Mouse (Mus musculus): ENCODE data around the gene Macrod1.
"Not testable (repeated sequence)": the region's sequence is repeated elsewhere in the genome, so short reads cannot be mapped to it uniquely, and the experiment has no call there.

Macrod1 gene

DNA sequence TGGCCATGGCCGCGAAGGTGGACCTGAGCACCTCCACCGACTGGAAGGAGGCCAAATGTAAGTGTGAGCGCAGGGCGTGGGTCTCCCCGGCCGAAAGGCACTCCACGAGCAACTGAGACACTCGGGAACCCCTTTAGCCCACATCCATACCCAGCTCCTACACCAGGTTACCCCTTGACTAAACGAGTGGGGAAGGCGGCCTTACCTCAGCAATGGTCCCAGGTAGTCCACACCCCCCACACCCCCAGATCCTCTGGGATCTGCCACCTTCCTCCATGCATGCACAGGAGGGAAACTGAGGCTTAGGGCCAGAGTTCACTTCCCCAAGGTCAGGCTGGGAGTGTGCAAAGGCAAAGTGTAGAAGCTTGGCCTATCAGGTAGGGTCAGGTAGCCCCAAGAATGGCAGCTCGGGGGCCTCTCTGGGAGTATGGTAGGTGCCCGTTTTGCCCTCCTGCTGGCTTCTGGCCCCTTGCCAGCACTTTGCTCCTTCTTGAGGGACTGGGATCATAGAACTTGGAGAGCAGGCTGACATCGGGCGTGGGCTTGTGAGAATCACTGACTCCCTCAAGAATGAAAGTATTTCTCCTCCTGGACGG is 614 bp downstream of the Macrod1 start:
- no peak for DNase-seq

DNA sequence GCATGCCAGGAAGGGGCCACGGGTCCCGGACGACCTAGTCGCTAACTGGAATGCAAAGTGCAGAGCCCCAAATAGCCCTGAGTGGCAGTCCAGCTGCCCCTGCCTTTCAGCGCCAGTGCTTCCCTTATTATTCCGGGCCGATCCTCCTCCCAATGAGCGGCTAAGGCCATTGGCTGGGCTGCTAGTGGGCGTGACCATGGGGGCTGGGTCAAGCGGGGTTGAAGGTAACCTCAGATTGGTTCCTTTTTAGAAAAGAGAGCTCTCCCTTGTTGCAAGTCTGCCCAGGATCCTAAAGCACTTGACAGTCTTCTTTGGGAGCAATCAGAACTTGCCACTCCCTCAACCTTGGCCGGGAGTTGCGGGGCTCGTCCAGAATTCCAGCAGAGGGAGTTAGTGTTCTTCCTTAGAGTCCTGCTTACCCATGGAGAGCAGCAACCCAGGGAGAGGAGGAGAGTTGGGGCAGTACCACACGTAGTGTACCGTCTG is 1.2 kb downstream of the Macrod1 start:
- peak; percentile 91 for DNase-seq

DNA sequence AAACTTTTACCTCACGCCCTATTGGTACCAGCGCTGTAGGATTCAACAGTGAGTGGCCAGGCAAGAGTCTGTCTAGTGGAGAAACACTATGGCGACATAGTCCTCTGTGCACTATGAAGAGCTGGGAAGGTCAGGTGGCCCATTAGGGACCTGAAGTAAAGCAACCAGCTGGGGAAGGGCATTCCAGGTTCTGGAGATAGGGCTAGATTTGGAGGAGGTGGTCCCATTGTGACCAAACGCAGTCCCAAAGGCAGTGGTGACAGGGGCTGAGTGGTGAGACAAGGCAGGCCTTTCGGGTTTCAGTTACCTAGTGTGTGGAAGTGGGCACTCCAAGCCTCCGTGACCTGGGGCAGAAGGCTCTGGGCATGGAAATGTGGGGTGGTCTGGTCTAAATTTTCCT is 1.9 kb downstream of the Macrod1 start:
- no peak for DNase-seq

DNA sequence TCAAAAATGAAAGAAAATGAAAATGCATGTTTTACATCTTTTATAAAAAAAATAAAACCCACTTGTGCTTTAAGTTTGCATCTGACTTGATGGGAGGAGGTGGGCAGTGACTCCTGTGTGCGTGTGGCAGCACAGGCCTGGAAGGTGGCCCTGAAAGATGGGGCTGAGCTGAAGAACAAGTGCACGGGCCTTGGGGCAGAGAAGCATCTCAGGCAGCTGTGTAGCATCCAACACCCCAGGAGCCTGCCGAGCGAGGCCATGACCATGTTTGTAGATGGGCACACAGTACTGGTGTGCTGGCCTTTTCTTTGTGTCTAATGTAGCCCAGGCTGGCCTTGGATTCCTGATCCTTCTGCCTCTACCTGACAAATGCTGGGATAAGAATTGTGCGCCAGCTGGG is 5.5 kb downstream of the Macrod1 start:
- DNase-seq, result no peak

DNA sequence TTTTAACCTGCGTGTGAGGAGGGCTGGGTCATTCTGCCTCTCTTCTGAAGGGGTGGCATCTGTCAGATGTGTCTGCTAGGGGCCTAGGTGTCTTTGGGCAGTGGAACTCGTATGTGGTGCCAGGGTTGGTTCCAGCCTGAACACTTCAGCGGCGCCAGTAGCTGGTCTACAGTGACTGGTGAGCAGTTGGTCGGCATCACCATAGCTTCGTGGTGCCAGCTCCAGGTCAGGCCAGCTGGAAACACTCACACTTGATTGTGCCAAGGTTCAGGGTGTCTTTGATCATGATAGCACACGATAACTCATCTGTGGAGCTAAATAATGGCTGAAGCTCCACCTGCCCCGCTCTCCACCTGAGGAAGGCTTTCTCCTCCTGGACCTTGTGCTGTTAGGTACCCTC is 6.3 kb downstream of the Macrod1 start:
- DNase-seq, result no peak

DNA sequence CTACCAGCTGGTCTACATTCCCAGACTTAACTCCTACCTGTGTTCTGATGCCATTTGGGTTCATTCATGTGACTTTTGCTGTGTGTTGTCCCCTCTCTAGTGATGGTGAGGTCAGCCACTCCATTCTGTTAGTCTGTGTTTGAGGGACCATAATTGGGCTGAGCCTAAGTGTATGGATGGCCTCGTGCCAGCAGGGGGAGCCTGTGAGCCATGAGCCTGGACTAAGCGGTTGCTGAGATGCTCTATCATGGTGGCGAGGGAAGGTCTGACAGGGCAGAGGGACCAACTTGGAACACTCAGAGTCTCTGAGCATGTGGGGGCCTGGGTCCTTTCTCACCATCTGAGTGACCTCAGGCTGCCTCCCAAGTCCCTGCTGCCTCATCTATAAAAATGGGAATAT is 8.0 kb downstream of the Macrod1 start:
- peak; percentile 86 for DNase-seq

DNA sequence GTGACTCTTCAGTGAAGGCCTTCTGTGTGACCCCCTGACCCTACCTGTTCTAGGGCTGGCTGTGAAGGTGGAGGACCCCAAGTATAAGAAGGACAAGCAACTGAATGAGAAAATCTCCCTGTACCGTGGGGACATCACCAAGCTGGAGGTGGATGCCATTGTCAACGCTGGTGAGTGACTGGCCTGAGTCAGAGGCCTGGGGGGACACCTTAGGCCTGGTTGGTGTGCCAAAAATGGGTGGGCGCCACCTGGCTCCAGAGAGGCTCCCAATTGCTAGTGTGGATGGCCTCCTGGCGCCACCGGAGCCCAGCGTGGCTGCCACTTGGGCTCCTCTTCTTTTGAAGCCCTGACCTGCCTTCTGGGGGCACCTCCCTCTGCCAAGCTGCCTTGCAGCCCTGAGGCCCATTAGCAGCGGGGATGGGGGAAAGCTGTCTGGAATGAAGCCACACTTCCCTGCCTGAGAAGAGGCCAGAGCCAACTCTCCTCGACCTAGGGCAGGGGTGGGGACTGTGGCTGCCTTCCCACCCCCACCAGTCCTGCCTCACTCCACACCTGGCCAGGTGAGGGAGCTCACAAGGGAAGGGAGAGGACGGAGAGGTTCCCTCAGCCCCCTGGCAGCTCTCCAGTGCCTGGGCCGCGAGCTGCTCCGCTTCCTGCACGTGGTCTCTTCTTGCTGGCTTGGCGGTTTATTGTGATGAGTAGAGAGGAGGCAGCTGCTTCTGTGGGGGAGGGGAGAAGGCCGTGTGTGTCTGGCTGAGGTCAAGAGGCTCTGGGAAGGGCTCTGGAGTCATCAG is 9.6 kb downstream of the Macrod1 start:
- peak; percentile 64 for DNase-seq

DNA sequence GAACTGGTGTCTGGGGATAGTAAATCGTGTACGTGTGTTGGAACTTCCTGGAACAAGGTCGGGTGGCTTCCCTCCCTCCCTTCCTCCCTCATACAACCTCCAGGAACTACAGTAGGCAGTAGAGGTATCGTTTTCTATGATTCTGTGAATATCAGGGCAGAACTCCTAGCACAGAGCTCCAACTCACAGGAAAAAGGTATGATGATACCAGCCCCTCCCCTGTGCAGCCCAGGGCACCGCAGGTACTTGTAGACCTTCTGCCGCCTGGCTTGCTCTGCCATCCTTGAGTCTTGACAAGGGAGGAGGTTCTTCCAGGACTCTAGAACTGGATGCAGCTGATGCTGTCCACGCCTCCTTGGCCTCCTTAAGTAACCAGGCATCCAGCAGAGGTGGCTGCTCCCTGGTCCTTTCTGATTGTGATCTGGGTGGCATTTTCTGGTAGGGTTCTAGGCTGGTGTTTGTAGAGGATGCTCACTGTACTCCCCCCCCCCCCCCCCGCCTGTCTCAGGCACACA is 10.3 kb downstream of the Macrod1 start:
- no peak for DNase-seq

DNA sequence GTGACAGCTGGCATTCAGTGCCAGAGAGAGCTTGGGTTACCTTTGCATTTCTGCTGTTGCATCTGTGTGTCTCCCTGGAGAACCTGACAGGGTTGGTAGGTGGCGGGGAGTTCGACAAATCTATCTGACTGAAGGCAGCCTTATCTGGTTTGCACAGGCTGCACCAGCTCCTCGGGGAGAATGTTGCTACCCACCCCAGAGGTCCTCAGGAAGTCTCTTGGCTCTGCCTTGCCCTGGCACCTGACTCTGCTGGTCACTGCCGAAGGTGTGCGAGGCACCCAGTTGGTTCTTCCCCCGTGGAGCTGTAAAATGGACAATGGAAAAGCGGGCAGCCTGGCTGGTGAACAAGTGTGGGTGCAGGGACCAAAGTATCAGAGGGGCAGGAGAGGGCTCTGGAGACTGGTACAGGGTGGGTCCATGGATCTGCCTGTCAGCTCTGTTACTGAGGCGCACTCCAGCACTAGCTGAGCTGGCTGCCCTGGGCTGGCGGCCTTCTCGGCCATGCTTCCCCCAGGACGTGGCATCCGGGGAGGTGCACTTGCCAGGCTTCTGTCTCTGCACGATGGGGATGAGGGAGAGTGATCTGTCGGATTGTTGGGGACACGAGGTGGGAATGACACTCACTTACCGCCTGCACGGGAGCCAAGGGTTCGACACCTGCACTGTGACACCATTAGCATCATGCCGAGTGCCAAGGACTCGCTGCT is 10.9 kb downstream of the Macrod1 start:
- DNase-seq, result no peak

DNA sequence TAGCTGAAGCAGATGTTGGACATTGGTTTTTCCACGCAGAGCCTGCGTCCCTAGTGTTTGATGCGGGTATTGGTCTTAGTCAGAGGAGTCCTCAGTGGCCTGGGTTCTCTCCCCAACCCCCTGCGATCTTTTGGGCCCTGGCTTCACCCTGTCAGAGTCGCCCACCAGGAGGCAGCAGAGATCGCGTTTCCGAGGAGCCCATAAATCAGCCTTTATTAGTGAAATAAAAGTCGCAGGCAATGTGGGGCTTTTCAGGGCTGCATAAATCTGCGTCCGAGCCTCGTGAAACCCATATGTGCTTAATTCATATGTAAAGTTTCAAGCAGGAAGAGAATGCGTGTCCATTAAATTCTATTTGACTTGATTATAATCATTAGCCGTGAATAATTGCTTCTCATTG is 11.5 kb downstream of the Macrod1 start:
- DNase-seq, result peak; percentile 83

DNA sequence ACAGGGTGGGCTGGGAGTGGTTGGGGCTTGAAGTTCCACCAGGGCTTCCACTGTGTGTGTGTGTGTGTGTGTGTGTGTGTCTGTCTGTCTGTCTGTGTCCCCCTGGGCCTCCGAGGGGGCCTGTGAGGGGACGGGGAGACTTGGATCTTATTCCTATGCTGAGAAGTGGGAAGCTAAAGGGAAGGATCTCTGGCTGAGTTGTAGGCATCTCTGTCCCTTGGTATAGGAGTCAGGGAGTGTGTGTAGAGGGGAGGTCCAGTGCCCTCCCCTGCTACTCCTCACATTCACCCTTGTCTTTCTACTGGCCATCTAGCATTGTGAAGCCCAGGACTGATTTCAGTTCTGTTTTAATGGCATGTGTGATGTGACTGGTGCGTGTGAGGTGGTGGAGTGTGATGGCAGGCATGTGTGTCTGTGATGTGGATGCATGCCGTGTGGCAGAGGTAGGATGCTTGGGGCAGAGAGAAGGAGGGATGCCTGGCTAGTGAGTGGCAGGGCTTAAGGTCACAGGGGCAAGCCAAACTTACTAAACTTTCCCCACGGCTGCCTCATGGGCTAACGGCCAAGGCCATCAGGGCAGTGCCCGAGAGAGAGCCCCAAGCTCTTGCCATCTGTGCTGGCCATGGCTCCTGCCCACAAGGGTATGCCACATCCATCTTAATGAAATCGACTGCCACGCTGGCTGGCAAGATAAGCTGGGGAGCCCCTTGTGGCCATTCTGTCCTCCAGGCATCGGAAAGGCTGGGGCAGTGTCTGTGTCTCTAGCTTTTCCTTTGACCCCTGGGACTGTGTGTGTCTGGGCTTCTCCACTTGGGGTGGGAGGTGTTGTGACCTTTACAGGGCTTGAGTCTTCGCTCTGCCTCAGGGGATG is 12.3 kb downstream of the Macrod1 start:
- no peak for DNase-seq

DNA sequence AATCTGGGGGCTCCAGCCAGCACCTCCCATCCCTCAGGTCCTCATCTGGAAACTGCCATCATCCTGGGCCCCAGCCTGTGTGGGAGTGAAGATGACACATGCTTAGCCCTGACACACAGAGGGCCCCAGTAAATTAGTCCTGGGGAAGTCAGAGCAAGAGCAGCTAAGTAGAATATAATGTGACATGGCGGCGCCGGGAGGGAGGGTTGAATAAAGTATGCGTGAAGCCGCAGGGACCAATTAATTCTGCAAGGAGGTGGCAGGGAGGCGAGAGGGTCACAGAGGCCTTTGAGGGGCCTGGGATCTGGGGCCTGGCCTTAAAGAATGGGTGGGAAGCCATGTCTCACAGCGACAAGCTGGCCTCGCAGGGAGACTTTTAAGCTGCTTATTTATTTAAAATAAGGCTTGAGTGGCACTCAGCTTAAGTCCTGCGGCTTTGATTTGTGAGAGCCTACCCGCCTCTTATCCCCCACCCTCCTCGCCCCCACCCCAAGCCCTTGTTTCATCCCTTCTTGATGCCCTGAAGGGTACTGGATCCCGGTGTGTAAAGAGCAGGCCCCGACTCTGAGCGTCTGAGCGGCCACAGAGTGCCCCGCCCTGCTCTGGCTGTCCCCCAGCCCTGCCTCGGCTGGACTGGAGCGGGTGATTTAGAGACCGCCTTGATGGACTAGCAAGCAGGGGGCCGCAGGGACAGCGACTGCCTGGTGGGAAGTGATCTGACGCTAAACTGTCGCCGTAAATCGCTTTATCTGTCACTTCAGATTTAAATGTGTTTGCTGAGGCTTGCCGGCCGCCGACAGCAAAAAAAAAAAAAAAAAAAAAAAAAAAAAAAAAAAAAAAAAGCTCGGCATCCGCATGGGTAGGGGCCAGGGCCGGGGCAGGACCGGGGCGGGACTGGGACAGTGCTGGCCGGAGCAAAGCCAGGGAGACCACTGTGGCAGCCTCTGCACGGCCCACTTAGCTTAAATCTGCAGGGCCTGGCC is 13.5 kb downstream of the Macrod1 start:
- no peak for DNase-seq

DNA sequence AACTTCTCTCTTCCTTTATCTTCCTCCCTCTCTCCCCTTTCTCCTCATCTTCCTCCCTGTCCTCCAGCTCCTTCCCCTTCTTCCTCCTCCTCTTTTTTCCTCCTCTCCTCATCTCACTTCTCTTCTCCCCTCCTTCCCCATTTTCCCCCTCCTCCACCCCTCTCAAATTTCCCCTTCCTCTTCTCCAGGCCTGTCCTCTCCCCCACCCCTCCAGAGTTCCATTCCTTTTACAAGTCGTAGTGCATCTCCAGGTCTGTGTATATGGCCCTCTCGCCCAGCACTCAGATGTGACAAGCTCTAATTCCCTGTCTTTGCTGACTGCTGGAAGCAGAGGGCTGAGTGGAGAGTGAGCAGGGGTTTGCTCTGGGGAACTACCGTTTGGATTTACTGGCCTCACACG is 14.2 kb downstream of the Macrod1 start:
- no peak for DNase-seq

DNA sequence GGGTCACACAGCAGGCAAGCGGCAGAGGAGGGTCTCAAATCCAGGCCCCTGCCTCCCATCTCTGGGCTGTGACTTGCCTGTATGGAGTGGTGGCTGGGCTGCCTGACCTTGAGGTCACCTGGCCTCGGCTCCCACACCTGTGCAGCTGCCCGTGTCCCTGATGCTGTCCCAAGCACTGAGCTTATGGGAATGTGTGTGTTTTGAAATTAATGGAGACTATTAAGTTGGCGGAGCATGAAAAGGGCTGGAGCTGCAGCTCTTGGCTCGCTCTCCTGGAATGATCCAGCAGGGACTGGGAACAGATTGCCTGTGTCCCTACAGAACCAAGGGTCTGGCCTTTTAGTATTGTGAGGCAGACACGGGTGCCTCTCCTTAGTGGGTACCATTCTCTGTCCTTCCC is 15.6 kb downstream of the Macrod1 start:
- DNase-seq, result peak; percentile 54

DNA sequence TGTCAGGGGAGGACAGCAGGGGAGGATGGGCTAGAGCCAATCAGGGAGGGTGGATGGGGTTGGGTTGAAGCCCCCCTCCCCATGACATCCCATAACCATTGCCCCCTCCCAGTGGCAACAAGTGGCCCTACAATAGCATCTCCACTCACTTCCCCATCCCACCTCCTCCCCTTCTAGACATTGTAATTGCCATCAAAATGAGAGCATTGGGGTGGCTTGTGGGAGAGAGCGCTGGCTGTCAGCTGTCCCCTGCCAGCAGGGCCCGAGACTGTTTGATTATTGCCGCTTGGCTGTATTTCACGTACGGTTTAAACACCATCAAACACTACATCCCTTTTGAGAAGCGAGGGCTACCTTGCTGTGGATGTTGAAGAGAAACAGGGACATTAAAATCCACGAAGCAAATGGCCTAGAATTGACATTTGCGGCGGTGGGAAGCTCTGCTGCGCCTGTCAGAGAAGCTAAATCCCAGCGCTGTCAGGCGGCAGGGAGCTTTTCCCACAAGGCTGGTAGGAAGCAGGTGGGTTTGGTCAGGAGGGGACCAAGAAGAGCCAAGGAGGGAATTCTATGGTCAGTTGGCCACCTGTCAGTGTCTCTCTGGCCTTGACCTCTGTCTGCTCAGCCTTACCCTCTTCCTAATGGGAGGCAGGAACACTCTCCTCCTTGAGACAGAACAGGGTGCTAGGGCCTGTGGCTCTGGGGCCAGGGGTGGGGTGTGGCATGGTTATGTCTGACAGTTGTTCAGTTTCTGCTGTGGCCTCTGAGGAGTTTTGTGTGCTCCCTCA is 17.6 kb downstream of the Macrod1 start:
- no peak for DNase-seq

DNA sequence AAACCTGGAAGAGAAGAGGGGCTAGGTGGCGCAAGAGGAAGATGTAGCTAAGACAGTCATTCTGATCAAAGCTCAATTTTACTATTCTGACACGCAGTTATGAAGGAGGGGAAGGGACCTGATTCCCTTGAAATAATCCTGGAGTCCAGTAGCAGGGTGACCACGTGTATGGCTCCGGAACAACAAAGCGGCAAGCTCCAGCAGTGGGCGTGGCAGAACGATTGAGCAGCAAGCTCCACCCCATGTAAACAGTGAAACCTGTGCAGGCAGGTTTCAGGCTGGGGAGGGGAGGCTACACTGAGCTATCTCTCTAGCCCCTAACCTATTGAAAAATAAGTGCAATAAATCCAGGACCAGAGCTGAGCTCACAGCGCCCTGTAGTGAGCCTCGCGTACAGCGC is 18.7 kb downstream of the Macrod1 start:
- not testable (repeated sequence) for DNase-seq

DNA sequence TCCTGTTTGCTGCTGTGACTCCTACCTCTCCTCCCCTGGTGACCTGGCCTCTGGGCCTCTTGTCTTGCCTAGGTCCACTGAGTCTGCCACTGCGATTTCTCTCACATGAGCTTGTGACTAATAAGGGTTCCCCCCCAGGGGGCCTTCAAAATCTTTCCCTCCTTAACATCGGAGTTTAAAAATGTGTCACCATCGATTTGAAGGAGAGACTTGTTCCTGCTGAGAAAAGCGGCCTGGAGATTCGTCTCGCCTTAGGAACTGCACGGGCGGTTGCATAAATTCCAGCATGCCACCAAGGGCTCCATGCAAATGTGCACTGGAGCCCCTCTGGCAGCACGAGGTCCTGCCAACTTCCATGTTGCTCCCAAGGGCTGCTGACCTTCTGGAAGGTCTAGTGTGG is 21.1 kb downstream of the Macrod1 start:
- no peak for DNase-seq

DNA sequence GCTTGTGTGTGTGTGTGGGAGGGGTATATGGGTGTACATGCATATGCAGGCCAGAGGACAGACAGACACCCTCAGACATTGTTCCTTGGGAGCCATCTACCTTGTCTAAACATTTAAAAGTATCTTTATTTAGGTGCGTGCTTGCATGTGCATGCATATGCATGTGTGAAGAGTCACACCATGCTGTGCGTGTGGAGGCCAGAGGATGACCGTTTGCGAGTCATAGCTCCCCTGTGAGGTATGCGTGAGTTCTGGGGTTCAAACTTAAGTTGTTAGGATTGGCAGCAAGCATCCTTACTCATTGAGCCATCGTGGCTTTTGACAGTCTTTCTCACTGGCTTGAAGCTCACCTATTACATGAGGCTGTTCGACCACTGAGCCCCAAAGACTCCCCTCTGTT is 21.7 kb downstream of the Macrod1 start:
- DNase-seq, result no peak

DNA sequence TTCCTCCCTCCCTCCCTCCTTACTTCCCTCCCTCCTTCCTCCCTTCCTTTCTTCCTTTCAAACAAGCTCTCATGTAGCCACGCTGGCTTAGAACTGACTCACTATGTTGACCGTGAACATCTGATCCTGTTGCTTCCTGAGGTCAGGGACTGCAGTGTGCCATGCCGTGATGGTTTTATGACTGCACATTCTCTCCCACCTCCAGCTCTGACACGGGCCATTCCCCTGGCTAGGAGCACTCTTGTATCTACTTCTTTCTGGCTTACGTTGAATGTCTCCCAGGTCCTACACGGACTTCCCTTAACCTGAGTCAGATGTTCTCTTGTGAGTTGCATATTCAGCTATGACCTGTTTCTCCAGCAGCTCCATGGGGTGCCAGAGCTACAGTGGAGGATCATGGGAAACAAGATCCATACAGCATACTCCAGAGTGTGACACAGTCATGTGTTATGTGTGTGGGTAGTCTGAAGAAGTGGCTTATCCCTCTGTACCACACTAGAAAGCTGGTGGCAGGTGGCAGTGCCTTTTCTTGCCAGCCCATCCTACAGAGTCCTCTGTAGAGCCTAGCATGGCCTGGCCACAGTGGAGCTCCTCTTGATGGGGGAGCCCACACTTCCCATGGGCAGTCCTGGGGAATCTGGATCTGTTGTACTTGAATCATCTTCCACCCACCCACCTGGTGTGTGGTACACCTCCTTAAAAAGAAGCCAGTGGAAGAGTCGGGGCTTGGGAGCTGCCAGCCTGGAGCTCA is 25.1 kb downstream of the Macrod1 start:
- DNase-seq, result no peak
